Mouse (Mus musculus) G1E (cell line): ENCODE results near the gene Rex1bd. TPM values are rescaled to one million over a fixed set of nuclear protein-coding genes. Genes with fewer than 3 reads are reported as not detected.
A peak's percentile ranks its signal among the peaks of the same experiment; 100 is the strongest.
"Not testable (repeated sequence)": the region's sequence is repeated elsewhere in the genome, so short reads cannot be mapped to it uniquely, and the experiment has no call there.

Source experiments
- ATAC-seq: 2 replicates; pipeline ENCODE4 v1.8.0; 2016; ENCODE audit warnings: mild to moderate bottlenecking; ENCODE audit not compliant: insufficient number of reproducible peaks, poor library complexity, low FRiP score, severe bottlenecking; ENCODE audit errors: extremely low read depth
- DNase-seq: peaks from one replicate; pipeline ENCODE4 v3.0.0; 2012; ENCODE audit warnings: low spot score
- H3K27me3 ChIP-seq: 2 replicates; pipeline ENCODE4 v1.6.1; 2012; ENCODE audit warnings: mild to moderate bottlenecking, low read length, inconsistent platforms; ENCODE audit not compliant: insufficient read depth
- H3K36me3 ChIP-seq: replicated peaks from 2 replicates; pipeline ENCODE3; 2012; ENCODE audit warnings: mild to moderate bottlenecking, inconsistent platforms
- H3K4me1 ChIP-seq: 2 replicates; pipeline ENCODE4 v1.6.1; 2012; ENCODE audit warnings: low read depth, low read length, inconsistent platforms, mixed read lengths; ENCODE audit not compliant: insufficient read depth
- H3K4me3 ChIP-seq: 2 replicates; pipeline ENCODE4 v1.5.1; 2012; ENCODE audit warnings: low read depth, mild to moderate bottlenecking, inconsistent platforms, low read length, moderate library complexity, mixed read lengths
- H3K9me3 ChIP-seq: replicated peaks from 2 replicates; pipeline ENCODE4 v1.6.1; 2012; ENCODE audit warnings: inconsistent platforms
- CTCF ChIP-seq: IDR thresholded peaks from 2 replicates; pipeline ENCODE4 v1.5.1; 2012; ENCODE audit warnings: low read depth, low read length, inconsistent platforms, mixed read lengths
- GATA1 ChIP-seq: IDR thresholded peaks from 2 replicates; pipeline ENCODE4 v1.6.1; 2012; ENCODE audit warnings: borderline replicate concordance, low read length, inconsistent platforms, mixed read lengths
- GATA2 ChIP-seq: IDR thresholded peaks from 2 replicates; pipeline ENCODE4 v1.6.1; 2012; ENCODE audit warnings: low read depth, low read length, inconsistent platforms, borderline replicate concordance
- POLR2AphosphoS5 ChIP-seq: IDR thresholded peaks from 2 replicates; pipeline ENCODE4 v1.6.1; 2012; ENCODE audit warnings: low read depth, low read length, inconsistent platforms; ENCODE audit not compliant: insufficient replicate concordance
- TAL1 ChIP-seq: conservative IDR thresholded peaks from 2 replicates; pipeline ENCODE4 v1.6.1; 2012; ENCODE audit warnings: low read depth, low read length, inconsistent platforms, mixed read lengths
- polyA plus RNA-seq: library from polyadenylated mRNA; stranded (reverse); fragments of >175 nt; gene quantifications from 2 replicates; pipeline ENCODE4 v1.2.3, GENCODE M21; 2012
- total RNA-seq, 2 experiments: library from RNA; stranded (forward) in 1 of 2; stranded (reverse) in 1 of 2; fragments of 200-1000 nt in 1 of 2; fragments of >200 nt in 1 of 2; fragmentation: Nextera tagmentation in 1 of 2; gene quantifications; 2 replicates each; pipeline ENCODE4 v1.2.3; 2014 to 2017

The Rex1bd gene
- total and polyA plus RNA-seq, 3 experiments, result 44.2 to 187 (median 86.9) TPM

- peaks cover 60% of the 10 kb centered on the region for H3K4me1 ChIP-seq
- no peaks in the 10 kb centered on the region for H3K27me3 ChIP-seq
- H3K9me3 ChIP-seq, result no peaks in the 10 kb centered on the region
- DNase-seq, result no peak
- H3K4me3 ChIP-seq, result peak overlapping the region; percentile 47; the same call in 1 of the 2 replicates
- no peak for ATAC-seq
- 0 out of 2 replicates have a peak, but pooled peaks have one; percentile 16 for TF ChIP-seq TAL1
- no peak for TF ChIP-seq POLR2AphosphoS5
- peaks cover 78% of the 10 kb centered on the region for H3K36me3 ChIP-seq
Observed at GRCm38 (mm10) chr8:70512253-70512903, 5.8 kb upstream of the Rex1bd start.

DNA sequence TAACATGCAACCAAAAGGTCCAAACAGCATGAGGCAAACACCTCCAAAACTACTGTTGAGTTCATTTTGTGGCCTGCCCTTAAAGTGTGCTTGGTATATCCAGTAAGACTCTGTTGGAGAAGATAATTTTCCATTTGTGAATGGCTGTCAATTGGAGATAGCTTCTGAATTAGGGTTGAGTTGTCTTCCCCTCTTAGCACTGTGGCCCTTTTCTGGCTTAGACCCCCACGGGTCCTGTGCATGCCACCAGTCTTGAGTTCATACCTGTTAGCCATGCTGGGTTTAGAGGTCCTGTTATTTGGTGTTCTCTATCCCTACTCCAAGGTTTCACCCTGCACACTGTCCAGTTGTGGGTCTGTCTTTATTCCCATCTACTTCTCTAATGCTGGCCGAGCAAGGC is 5.2 kb upstream of the Rex1bd start:
- peak; percentile 71; the same call in 1 of the 2 replicates for TF ChIP-seq POLR2AphosphoS5
- no peak for TF ChIP-seq CTCF
- H3K4me3 ChIP-seq, result peak overlapping the region; percentile 3; the same call in 1 of the 2 replicates
- ATAC-seq, result no peak

DNA sequence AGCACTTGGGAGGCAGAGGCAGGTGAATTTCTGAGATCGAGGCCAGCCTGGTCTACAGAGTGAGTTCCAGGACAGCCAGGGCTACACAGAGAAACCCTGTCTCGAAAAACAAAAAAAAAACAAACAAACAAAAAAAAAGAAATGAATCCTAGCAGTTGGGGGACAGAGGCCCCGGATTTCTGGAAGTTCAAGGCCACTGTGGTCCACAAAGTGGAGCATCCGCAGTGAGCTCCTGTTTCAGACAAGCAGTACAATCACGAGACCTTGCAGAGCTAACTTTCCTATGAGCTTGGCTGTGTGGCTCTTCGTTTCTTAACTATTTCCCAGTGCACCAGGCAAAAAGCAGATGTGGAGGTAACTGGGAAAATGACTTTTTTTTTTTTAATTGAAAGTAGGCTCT is 4.6 kb upstream of the Rex1bd start:
- Histone ChIP-seq H3K36me3 (peaks cover 73% of the 10 kb centered on the region), H3K4me1 (peaks cover 61% of the 10 kb centered on the region), H3K4me3 (peak overlapping the region; percentile 92)
- H3K27me3 ChIP-seq, ATAC-seq, H3K9me3 ChIP-seq, DNase-seq: not testable (repeated sequence)

More for the DNA sequence above, 5.2 kb upstream of the Rex1bd start:
- H3K36me3 ChIP-seq, result peaks cover 79% of the 10 kb centered on the region
- H3K4me1 ChIP-seq, result peaks cover 65% of the 10 kb centered on the region
- H3K9me3 ChIP-seq, result no peaks in the 10 kb centered on the region
- no peak for DNase-seq
- H3K27me3 ChIP-seq, result no peaks in the 10 kb centered on the region

- H3K36me3 ChIP-seq, result peaks cover 71% of the 10 kb centered on the region
- H3K4me3 ChIP-seq, result peak within 1 kb of the TSS; percentile 92
- peaks cover 66% of the 10 kb centered on the region for H3K4me1 ChIP-seq
- H3K27me3 ChIP-seq, result no peaks in the 10 kb centered on the region
- no peak for TF ChIP-seq CTCF
- no peak for TF ChIP-seq TAL1
- TF ChIP-seq POLR2AphosphoS5, result no peak
- TF ChIP-seq GATA1, result no peak
- TF ChIP-seq GATA2, result no peak
- no peaks in the 10 kb centered on the region for H3K9me3 ChIP-seq
- ATAC-seq (peak; percentile 46), DNase-seq (peak; percentile 89)
Observed at GRCm38 (mm10) chr8:70510228-70510915, 3.8 kb upstream of the Rex1bd start, which contains the start of gene Uba52. Gene Uba52, minus strand, starts transcription at chr8:70510801.

DNA sequence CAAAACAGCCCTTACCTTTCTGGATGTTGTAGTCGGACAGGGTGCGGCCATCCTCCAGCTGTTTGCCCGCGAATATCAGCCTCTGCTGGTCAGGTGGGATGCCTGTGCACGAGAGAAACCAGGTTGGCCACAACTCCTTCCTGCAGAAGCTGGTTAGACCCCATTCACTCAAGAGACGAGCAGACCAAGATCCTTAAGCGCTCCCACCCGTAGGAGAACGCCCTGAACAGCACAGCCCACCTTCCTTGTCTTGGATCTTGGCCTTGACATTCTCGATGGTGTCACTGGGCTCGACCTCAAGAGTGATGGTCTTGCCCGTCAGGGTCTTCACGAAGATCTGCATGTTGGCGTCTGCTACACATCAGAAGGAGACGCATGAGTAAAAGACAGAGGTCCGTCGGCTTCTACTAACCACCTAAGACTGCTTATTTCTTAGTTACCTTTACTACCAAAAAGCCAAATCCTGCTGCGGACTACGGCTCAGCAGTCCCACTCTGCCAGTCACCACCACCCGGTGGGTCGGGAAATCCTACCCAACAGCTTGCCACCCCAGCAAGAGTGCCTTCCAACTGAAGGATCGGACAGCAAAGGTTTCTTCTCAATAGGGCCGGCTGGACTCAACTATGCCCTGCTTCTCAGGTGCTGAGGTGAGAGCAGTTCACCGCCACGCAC is 2.9 kb upstream of the Rex1bd start:
- Histone ChIP-seq H3K36me3 (peaks cover 71% of the 10 kb centered on the region), H3K4me1 (peaks cover 69% of the 10 kb centered on the region)

DNA sequence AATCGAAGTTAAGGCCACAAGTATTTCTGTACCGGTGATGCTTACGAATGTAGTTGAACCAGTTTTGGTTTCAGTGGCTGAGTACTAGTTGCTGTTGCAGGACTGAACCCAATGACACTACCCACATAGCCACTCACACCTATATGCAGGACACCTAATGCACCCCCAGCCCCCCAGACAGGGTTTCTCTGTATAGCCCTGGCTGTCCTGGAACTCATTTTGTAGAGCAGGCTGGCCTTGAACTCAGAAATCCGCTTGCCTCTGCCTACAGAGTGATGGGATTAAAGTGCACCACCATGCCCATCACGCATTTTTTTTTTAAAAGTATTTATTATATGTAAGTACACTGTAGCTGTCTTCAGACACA is 458 bp upstream of the Rex1bd start:
- DNase-seq, result no peak
- Histone ChIP-seq H3K9me3 (no peaks in the 10 kb centered on the region), H3K36me3 (peaks cover 70% of the 10 kb centered on the region), H3K4me3 (peak overlapping the region; percentile 81; the same call in 1 of the 2 replicates), H3K4me1 (peaks cover 66% of the 10 kb centered on the region), H3K27me3 (no peaks in the 10 kb centered on the region)
- TF ChIP-seq POLR2AphosphoS5, result peak; percentile 81; the same call in 1 of the 2 replicates
- TF ChIP-seq TAL1, result no peak
- no peak for TF ChIP-seq GATA2
- ATAC-seq, result no peak

More for the DNA sequence above, 2.9 kb upstream of the Rex1bd start:
- TF ChIP-seq POLR2AphosphoS5 (peak; percentile 57; the same call in 1 of the 2 replicates), GATA1 (no peak)
- Histone ChIP-seq H3K27me3 (no peaks in the 10 kb centered on the region), H3K4me3 (peak overlapping the region; percentile 92), H3K9me3 (no peaks in the 10 kb centered on the region)
- DNase-seq, result no peak
- ATAC-seq, result no peak
